Mouse (Mus musculus) embryonic facial prominence, embryonic 14.5 days (tissue): ENCODE results near the gene Tbxa2r. TPM values are rescaled to one million over a fixed set of nuclear protein-coding genes. Genes with fewer than 3 reads are reported as not detected.

Experiments
- ATAC-seq: fragments of 200-750 bp; cut with Nextera tagmentation; 2 replicates; pipeline ENCODE4 v1.8.0; 2017; ENCODE audit warnings: low read depth, moderate number of reproducible peaks, moderate TSS enrichment
- DNase-seq: peaks from one replicate; pipeline ENCODE4 v3.0.0-alpha.2; 2015; ENCODE audit warnings: low spot score
- H3K27ac ChIP-seq: fragments of 300-500 bp; sonication (generic); replicated peaks from 2 replicates; pipeline ENCODE4 v1.5.1; 2014; ENCODE audit warnings: low read depth, mild to moderate bottlenecking, low read length, moderate library complexity
- H3K27me3 ChIP-seq: fragments of 300-500 bp; sonication (generic); replicated peaks from 2 replicates; pipeline ENCODE4 v1.6.1; 2014; ENCODE audit warnings: low read length; ENCODE audit not compliant: control insufficient read depth, insufficient read depth
- H3K36me3 ChIP-seq: fragments of 300-500 bp; sonication (generic); 2 replicates; pipeline ENCODE4 v1.6.1; 2014; ENCODE audit warnings: low read length, mixed read lengths; ENCODE audit not compliant: control insufficient read depth, insufficient read depth
- H3K4me1 ChIP-seq: fragments of 300-500 bp; sonication (generic); 2 replicates; pipeline ENCODE4 v1.6.1; 2014; ENCODE audit warnings: antibody characterized with exemption, low read length; ENCODE audit not compliant: control insufficient read depth, insufficient read depth
- H3K4me2 ChIP-seq: fragments of 300-500 bp; sonication (generic); 2 replicates; pipeline ENCODE4 v1.6.1; 2014; ENCODE audit warnings: low read depth, mild to moderate bottlenecking, low read length, moderate library complexity, mixed read lengths
- H3K4me3 ChIP-seq: fragments of 300-500 bp; sonication (generic); 2 replicates; pipeline ENCODE4 v1.5.1; 2014; ENCODE audit warnings: low read depth, mild to moderate bottlenecking, low read length
- H3K9ac ChIP-seq: fragments of 300-500 bp; sonication (generic); 2 replicates; pipeline ENCODE4 v1.6.1; 2014; ENCODE audit warnings: low read depth, mild to moderate bottlenecking, low read length, moderate library complexity, mixed read lengths
- H3K9me3 ChIP-seq: fragments of 300-500 bp; sonication (generic); 2 replicates; pipeline ENCODE4 v1.6.1; 2016; ENCODE audit warnings: low read length; ENCODE audit not compliant: control insufficient read depth
- WGBS: fragments of 180-500 bp; shearing (Covaris S2); extraction: QIAGEN DNeasy Blood & Tissue Kit; methylation state at CpG from one replicate; pipeline ENCODE4 v1.1.7; 2014; 5-methylcytosine and 5-hydroxymethylcytosine counted together
- polyA plus RNA-seq: library from polyadenylated mRNA; unstranded; fragments of >200 nt; fragmentation: Nextera tagmentation; extraction: Ambion mirVana; gene quantifications from 2 replicates; pipeline ENCODE4 v1.2.1, GENCODE M21; 2014

Gene Tbxa2r
- polyA plus RNA-seq = 6.7 and 8.7 TPM in 2 replicates

GRCm38 (mm10) chr10:81328386-81328785, at the start of gene Tbxa2r:
Tbxa2r (plus strand) TSS chr10:81328731.
- Histone ChIP-seq H3K27ac (peak within 1 kb of the TSS; percentile 90), H3K27me3 (peaks cover 17% of the 10 kb centered on the region), H3K36me3 (peaks cover 40% of the 10 kb centered on the region), H3K4me3 (no peak within 1 kb of the TSS), H3K4me2 (peak within 1 kb of the TSS; percentile 34), H3K9ac (peak within 1 kb of the TSS; percentile 44), H3K9me3 (no peaks in the 10 kb centered on the region), H3K4me1 (peaks cover 24% of the 10 kb centered on the region)
- DNase-seq (no peak), ATAC-seq (no peak)
- WGBS = 24% methylated on average over 9 of the region's 10 CpGs

GRCm38 (mm10) chr10:81279496-81279895, 49.0 kb upstream of the Tbxa2r start:
- H3K27me3 ChIP-seq = peaks cover 14% of the 10 kb centered on the region
- H3K4me3 ChIP-seq = no peak overlapping the region
- H3K36me3 ChIP-seq = no peaks in the 10 kb centered on the region
- no peaks in the 10 kb centered on the region for H3K4me1 ChIP-seq
- DNase-seq = no peak
- no peak for ATAC-seq
- H3K27ac ChIP-seq = no peak overlapping the region
- H3K9ac ChIP-seq = 0 out of 2 replicates have a peak overlapping the region, but pooled peaks have one; percentile 25
- H3K4me2 ChIP-seq = no peak overlapping the region
- H3K9me3 ChIP-seq = no peaks in the 10 kb centered on the region
- WGBS = 36% methylated on average over 10 of the region's 10 CpGs

GRCm38 (mm10) chr10:81284189-81284588, 44.3 kb upstream of the Tbxa2r start:
- H3K27ac ChIP-seq = no peak overlapping the region
- no peaks in the 10 kb centered on the region for H3K4me1 ChIP-seq
- DNase-seq (no peak), ATAC-seq (no peak)
- H3K4me3 ChIP-seq = 0 out of 2 replicates have a peak overlapping the region, but pooled peaks have one; percentile 40
- peak overlapping the region; percentile 64; the same call in 1 of the 2 replicates for H3K4me2 ChIP-seq
- H3K36me3 ChIP-seq = no peaks in the 10 kb centered on the region
- 40% methylated on average over 6 of the region's 6 CpGs for WGBS
- H3K9ac ChIP-seq = no peak overlapping the region
- peaks cover 25% of the 10 kb centered on the region for H3K27me3 ChIP-seq
- no peaks in the 10 kb centered on the region for H3K9me3 ChIP-seq

GRCm38 (mm10) chr10:81284719-81285118, 43.8 kb upstream of the Tbxa2r start:
- DNase-seq (peak; percentile 66), ATAC-seq (peak; percentile 31)
- H3K4me3 ChIP-seq = peak overlapping the region; percentile 40
- no peak overlapping the region for H3K27ac ChIP-seq
- no peaks in the 10 kb centered on the region for H3K36me3 ChIP-seq
- H3K27me3 ChIP-seq = peaks cover 29% of the 10 kb centered on the region
- H3K4me1 ChIP-seq = no peaks in the 10 kb centered on the region
- H3K4me2 ChIP-seq = peak overlapping the region; percentile 64
- 4% methylated on average over 11 of the region's 17 CpGs for WGBS
- H3K9me3 ChIP-seq = no peaks in the 10 kb centered on the region
- H3K9ac ChIP-seq = no peak overlapping the region

- Histone ChIP-seq H3K4me1 (no peaks in the 10 kb centered on the region), H3K9me3 (no peaks in the 10 kb centered on the region), H3K36me3 (no peaks in the 10 kb centered on the region), H3K27me3 (peaks cover 40% of the 10 kb centered on the region), H3K9ac (peak overlapping the region; percentile 62), H3K4me2 (peak overlapping the region; percentile 64), H3K27ac (no peak overlapping the region), H3K4me3 (peak overlapping the region; percentile 40)
- under 1% methylated on average over 44 of the region's 54 CpGs for WGBS
- DNase-seq = peak; percentile 93
- peak; percentile 79 for ATAC-seq
These were observed 42.7 kb upstream of the Tbxa2r start for GRCm38 (mm10) chr10:81285694-81286450.

GRCm38 (mm10) chr10:81286586-81286985, 41.9 kb upstream of the Tbxa2r start:
- ATAC-seq (no peak), DNase-seq (no peak)
- Histone ChIP-seq H3K27ac (no peak overlapping the region), H3K36me3 (no peaks in the 10 kb centered on the region), H3K4me2 (no peak overlapping the region), H3K4me1 (no peaks in the 10 kb centered on the region), H3K9me3 (no peaks in the 10 kb centered on the region), H3K4me3 (no peak overlapping the region), H3K9ac (no peak overlapping the region), H3K27me3 (peaks cover 47% of the 10 kb centered on the region)
- WGBS = 37% methylated on average over 6 of the region's 6 CpGs

GRCm38 (mm10) chr10:81287513-81288157, 40.9 kb upstream of the Tbxa2r start:
- Histone ChIP-seq H3K4me1 (no peaks in the 10 kb centered on the region), H3K27me3 (peaks cover 50% of the 10 kb centered on the region), H3K36me3 (no peaks in the 10 kb centered on the region), H3K27ac (no peak overlapping the region), H3K4me2 (no peak overlapping the region), H3K4me3 (no peak overlapping the region), H3K9ac (no peak overlapping the region), H3K9me3 (no peaks in the 10 kb centered on the region)
- DNase-seq = no peak
- WGBS = 62% methylated on average over 8 of the region's 8 CpGs
- no peak for ATAC-seq

GRCm38 (mm10) chr10:81288601-81289000, 39.9 kb upstream of the Tbxa2r start:
- Histone ChIP-seq H3K9ac (no peak overlapping the region), H3K9me3 (no peaks in the 10 kb centered on the region), H3K4me1 (peaks cover under 1% of the 10 kb centered on the region; the same call in 1 of the 2 replicates), H3K4me3 (no peak overlapping the region), H3K27me3 (peaks cover 45% of the 10 kb centered on the region), H3K4me2 (no peak overlapping the region), H3K27ac (no peak overlapping the region), H3K36me3 (no peaks in the 10 kb centered on the region)
- 31% methylated on average over 6 of the region's 6 CpGs for WGBS
- DNase-seq = no peak
- ATAC-seq = no peak
